Mouse (Mus musculus) ES-E14 (cell line): ENCODE data around the gene BC055324.

Experiments
- CHD2 ChIP-seq: IDR thresholded peaks from 2 replicates; pipeline ENCODE4 v1.6.1; 2014; ENCODE audit warnings: mild to moderate bottlenecking, low read depth, low read length, inconsistent platforms
- HCFC1 ChIP-seq: IDR thresholded peaks from 2 replicates; pipeline ENCODE4 v1.6.1; 2012; ENCODE audit warnings: low read length, inconsistent platforms, borderline replicate concordance; ENCODE audit not compliant: insufficient read depth
- MAFK ChIP-seq: IDR thresholded peaks from 2 replicates; pipeline ENCODE4 v1.6.1; 2014; ENCODE audit warnings: mild to moderate bottlenecking, low read depth, low read length, inconsistent platforms; ENCODE audit not compliant: insufficient read depth
- ZC3H11A ChIP-seq: IDR thresholded peaks from 2 replicates; pipeline ENCODE4 v1.6.1; 2012; ENCODE audit warnings: low read depth, mild to moderate bottlenecking, inconsistent platforms, low read length, borderline replicate concordance
- ZNF384 ChIP-seq: IDR thresholded peaks from 2 replicates; pipeline ENCODE4 v1.6.1; 2012; ENCODE audit warnings: low read depth, low read length, inconsistent platforms

DNA sequence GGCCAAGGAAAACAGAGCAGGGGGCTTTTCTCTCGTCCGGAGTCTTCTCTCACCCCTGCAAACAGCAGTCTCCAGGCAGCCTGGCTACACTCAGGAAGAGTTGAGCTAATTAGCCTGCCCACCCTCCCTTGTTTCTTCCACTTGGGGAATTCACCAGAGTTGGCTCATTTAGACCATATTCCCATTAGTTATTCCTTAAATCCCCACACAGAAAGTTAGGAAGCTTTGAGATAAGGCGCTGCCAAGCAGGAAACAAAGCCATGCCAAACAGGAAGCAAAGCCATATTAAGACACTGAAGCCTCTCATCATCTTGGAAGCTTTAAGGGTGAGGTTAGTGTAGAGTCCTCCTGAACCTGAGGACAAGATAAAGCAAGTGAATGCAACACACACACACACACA, 49.0 kb upstream of the BC055324 start:
- TF ChIP-seq MAFK: no peak
- no peak for TF ChIP-seq ZC3H11A
- TF ChIP-seq CHD2: no peak
- no peak for TF ChIP-seq ZNF384
- TF ChIP-seq HCFC1: no peak
